Mouse (Mus musculus) Patski (cell line): ENCODE measurements around the gene Epx. TPM values are rescaled to one million over a fixed set of nuclear protein-coding genes. Genes with fewer than 3 reads are reported as not detected.

Experiments used
- ATAC-seq: fragments of 100-300 bp; one replicate; pipeline ENCODE4 v1.8.0; 2021
- CTCF ChIA-PET: fragments of 350-600 bp; sonication (Branson Sonifier 250); formaldehyde crosslinking; loops from one replicate; lab custom pipeline; 2022; ENCODE audit warnings: inconsistent platforms; lab: Charles Lee
- POLR2A ChIA-PET: fragments of 350-600 bp; sonication (Branson Sonifier 250); formaldehyde crosslinking; loops from one replicate; lab custom pipeline; 2022; ENCODE audit warnings: antibody characterized with exemption, inconsistent platforms; lab: Charles Lee
- DNase-seq: peaks from one replicate; pipeline ENCODE4 v3.0.0-alpha.2; 2011; ENCODE audit warnings: low read depth, low spot score
- H3K27me3 ChIP-seq: fragments of 371-371 bp; one replicate; pipeline ENCODE4 v1.5.1; 2021
- CTCF ChIP-seq: fragments of 100-300 bp; IDR thresholded peaks from one replicate; pipeline ENCODE4 v1.5.1; 2021
- in situ Hi-C: fragments of 300-500 bp; cut with MboI; formaldehyde crosslinking; loops from 3 replicates; pipeline ENCODE4 v1.11.1; 2018; ENCODE audit warnings: low pct_unique_long_range_greater_than_20kb, mixed read lengths
- polyA plus RNA-seq: library from polyadenylated mRNA; unstranded; gene quantifications from one replicate; pipeline ENCODE4 v1.2.3, GENCODE M21; 2021

Epx gene
- polyA plus RNA-seq, 1 experiment from 2014 or later: not detected

DNA sequence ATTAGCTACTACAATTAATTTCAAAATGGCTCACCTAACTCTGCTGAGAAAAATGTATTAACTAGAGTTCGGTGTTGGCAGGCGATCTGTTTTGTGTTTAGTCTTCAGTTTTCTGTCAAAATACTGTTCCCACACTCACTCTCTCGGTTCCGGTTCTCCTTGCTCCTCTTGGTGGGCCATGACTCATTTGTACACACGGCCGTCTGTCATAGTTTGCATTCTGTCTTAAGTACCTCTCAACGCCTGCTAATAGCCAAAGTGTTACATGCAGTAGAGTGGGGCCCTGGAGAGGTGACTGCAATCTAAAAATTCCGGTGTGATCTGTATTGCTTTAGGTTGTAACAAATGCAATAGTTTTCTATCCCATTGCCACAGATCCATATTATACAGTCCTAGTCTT, 34.7 kb downstream of the Epx start:
- no peak for DNase-seq
- ChIA-PET CTCF (no interaction called here), POLR2A (interaction anchor here (0.6 kb wide), 1 partner anchor 12 kb away, joined by 4 read pairs; no protein-coding TSS in a partner anchor)
- ATAC-seq: no peak
- peaks cover 19% of the 10 kb centered on the region for H3K27me3 ChIP-seq
- no peak for TF ChIP-seq CTCF
- in situ Hi-C loops: no loop called here

DNA sequence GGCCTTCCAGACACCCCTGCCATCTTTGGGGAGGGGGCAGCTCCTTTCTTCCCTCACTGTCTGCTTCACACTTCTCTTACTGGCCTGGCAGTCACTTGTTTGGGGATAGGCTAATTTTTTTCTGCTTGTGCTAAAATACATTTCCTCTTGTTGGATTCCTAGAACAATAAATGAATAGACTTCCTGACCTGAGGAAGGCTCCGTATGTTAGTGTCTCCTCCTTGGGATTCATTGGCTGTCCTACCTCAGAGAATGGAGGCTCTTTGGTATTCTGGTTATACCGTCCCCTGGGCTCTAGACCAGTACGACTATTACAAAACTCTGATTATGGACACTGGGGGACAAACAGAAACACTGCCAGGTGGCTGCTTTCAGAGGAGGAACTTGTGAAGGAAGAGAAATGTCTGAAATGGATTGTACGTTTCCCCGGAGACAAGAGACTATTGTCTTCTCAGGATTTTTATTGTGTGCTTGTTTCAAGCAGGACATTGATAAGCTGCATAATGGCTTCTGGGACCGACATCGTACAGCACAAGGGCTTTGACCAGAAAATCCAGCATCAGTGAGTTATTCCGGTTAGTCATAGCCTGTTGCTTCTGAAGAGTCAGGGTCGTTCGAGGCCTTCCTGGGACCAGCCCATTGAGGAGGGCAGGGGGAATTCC, 47.0 kb downstream of the Epx start, which contains the start of gene Lpo:
TSS of gene Lpo (minus strand) at position 51 of the 662 bp plus-strand sequence.
- no peak for ATAC-seq
- ChIA-PET CTCF (no interaction called here), POLR2A (interaction anchor here (0.6 kb wide), 1 partner anchor 12 kb away, joined by 4 read pairs; no protein-coding TSS in a partner anchor)
- H3K27me3 ChIP-seq: peaks cover 44% of the 10 kb centered on the region
- no peak for DNase-seq
- no peak for TF ChIP-seq CTCF
- in situ Hi-C loops: no loop called here

DNA sequence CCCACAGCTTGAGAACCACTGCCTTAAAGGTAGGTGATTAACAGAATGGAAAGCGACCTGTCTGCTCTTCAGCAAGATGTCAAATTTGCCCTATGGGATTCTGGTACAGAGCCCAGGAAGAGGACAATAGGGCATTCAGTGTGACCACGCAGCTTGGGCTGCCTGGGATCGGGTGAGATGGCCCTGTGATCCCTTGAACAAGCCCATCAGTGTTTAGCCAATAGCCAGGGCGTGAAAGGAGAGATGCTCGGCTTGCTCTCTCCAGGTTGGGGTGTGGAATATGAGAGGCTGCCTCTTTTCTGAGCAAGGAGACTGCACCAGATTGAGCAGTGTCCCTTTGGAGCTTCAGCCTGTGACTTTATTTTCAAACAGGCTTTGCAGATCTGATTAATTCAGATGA, 53.8 kb downstream of the Epx start:
- ChIA-PET POLR2A (no interaction called here), CTCF (interaction anchor here (1.2 kb wide), 1 partner anchor 206 kb away, joined by 3 read pairs; no protein-coding TSS in a partner anchor)
- TF ChIP-seq CTCF: no peak
- ATAC-seq: no peak
- no peak for DNase-seq
- in situ Hi-C loops: no loop called here
- H3K27me3 ChIP-seq: peaks cover 64% of the 10 kb centered on the region

DNA sequence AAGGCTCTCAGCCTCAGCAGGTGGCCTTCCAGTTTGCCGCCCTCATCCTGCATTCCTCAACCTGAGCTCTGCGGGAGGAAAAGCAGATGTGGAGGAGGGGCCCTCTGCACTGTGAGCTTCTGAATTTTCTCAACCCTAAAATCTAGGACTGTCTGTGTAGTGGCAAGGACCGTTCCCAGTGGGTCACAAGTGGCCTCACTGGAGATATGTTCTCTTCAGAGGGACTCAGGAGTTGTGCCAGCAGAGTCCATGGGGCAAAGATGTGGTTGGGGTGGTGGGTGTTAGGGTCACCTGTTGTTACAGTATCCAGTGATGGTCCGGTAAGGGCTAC, 57.9 kb downstream of the Epx start:
- no peak for DNase-seq

DNA sequence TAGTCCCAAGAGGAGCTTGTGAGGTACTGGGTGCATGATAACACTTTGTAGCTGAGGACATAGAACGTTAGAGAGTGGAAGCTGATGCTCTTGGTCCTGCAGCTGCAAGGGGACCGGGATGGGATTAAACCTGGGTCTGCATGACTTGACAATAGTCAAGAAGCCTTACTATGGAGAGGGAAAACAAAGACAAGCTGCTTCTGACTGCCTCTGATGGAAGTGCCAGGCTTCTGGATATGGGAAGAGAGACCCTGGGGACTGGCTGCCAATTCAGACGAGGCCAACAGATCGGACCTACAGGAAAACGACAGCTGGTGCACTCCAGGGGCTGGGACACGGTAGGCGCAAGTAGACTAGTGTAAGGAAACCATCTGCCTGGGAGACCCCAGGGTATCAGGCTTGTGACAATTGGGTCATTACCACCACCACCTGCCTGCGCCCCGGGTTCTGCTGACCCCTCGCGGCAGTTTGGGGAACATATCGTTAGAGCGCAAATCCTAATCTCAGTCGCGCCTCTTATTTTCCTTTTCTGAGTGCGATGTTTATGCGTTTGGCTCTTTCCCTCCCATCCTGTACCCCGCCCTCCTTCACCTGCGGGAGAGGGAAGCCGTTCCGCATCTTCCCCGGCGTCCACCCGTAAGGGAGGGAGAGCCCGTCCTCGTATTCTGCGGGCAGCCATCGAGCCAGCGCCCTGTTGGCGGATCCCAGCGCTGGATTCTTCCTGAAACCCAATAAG, 58.5 kb downstream of the Epx start:
- in situ Hi-C loops: no loop called here
- H3K27me3 ChIP-seq: peaks cover 49% of the 10 kb centered on the region
- POLR2A ChIA-PET: no interaction called here
- no peak for ATAC-seq
- CTCF ChIA-PET: interaction anchor here (1.2 to 2.6 kb wide), 2 partner anchors 11 to 16 kb away, joined by 3 to 10 read pairs; no protein-coding TSS in a partner anchor
- TF ChIP-seq CTCF: peak; percentile 77
- no peak for DNase-seq

More for the DNA sequence above, 57.9 kb downstream of the Epx start:
- in situ Hi-C loops: no loop called here
- ATAC-seq: no peak
- ChIA-PET POLR2A (no interaction called here), CTCF (interaction anchor here (1.2 kb wide), 1 partner anchor 16 kb away, joined by 3 read pairs; no protein-coding TSS in a partner anchor)
- no peak for TF ChIP-seq CTCF
- peaks cover 51% of the 10 kb centered on the region for H3K27me3 ChIP-seq

DNA sequence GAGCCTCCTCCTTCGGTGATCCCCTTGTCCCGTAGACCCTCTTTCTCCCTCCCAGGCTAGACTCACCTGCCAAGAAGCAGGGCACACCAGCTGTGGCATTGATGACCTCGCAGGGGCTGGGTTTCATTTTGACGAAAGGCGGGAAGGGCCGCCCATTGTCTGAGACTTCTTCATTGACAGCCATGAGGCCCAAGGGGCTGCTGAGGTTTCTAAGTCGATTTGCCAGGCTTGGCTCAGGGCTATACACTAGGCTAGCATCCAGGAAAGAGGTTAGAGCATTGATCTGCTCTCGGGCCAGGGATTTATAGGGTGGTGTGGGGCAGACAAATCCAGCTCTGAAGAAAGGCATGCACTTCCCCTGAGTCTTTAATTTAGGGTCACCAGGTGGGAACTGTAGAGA, 60.5 kb downstream of the Epx start:
- H3K27me3 ChIP-seq: peaks cover 53% of the 10 kb centered on the region
- ATAC-seq (no peak), DNase-seq (no peak)
- ChIA-PET POLR2A (no interaction called here), CTCF (interaction anchor here (2.6 kb wide), 1 partner anchor 9 kb away, joined by 10 read pairs; no protein-coding TSS in a partner anchor)
- TF ChIP-seq CTCF: no peak
- in situ Hi-C loops: no loop called here

Other genes starting within 250 kb of the Epx start
- gene Rnf43, start 212.8 kb downstream of the Epx start, polyA plus RNA-seq: 6.0 TPM
- gene Supt4a, start 138.0 kb downstream of the Epx start, polyA plus RNA-seq: 99.6 TPM
- gene Tspoap1, start 115.0 kb downstream of the Epx start, polyA plus RNA-seq: 9.5 TPM
- not detected for gene Mpo, start 82.0 kb downstream of the Epx start, polyA plus RNA-seq
- not detected for gene Lpo, start 47.2 kb downstream of the Epx start, polyA plus RNA-seq
- 6.0 TPM for gene Mks1, start 22.3 kb downstream of the Epx start, polyA plus RNA-seq
- gene Olfr462, start 16.7 kb upstream of the Epx start, polyA plus RNA-seq: not detected
- not detected for gene Olfr463, start 21.9 kb upstream of the Epx start, polyA plus RNA-seq
- gene Olfr464, start 45.4 kb upstream of the Epx start, polyA plus RNA-seq: not detected
- 150 TPM for gene Dynll2, start 112.0 kb upstream of the Epx start, polyA plus RNA-seq
- 301 TPM for gene Srsf1, start 171.8 kb upstream of the Epx start, polyA plus RNA-seq
- gene Vezf1, start 192.7 kb upstream of the Epx start, polyA plus RNA-seq: 56.7 TPM
- 42.0 TPM for gene Cuedc1, start 222.5 kb upstream of the Epx start, polyA plus RNA-seq